Mouse (Mus musculus) testis, adult 2 months (tissue): ENCODE measurements around the gene H2-Oa.

Experiments used
- CTCF ChIP-seq: fragments of 200-500 bp; IDR thresholded peaks from 2 replicates; pipeline ENCODE4 v1.5.1; 2012; ENCODE audit warnings: low read depth, mild to moderate bottlenecking, inconsistent platforms, low read length, moderate library complexity; ENCODE audit not compliant: control insufficient read depth, insufficient read depth, insufficient replicate concordance
- POLR2A ChIP-seq: fragments of 200-500 bp; IDR thresholded peaks from 2 replicates; pipeline ENCODE4 v1.6.1; 2012; ENCODE audit warnings: low read depth, mild to moderate bottlenecking, inconsistent platforms, low read length, moderate library complexity; ENCODE audit not compliant: control insufficient read depth

DNA sequence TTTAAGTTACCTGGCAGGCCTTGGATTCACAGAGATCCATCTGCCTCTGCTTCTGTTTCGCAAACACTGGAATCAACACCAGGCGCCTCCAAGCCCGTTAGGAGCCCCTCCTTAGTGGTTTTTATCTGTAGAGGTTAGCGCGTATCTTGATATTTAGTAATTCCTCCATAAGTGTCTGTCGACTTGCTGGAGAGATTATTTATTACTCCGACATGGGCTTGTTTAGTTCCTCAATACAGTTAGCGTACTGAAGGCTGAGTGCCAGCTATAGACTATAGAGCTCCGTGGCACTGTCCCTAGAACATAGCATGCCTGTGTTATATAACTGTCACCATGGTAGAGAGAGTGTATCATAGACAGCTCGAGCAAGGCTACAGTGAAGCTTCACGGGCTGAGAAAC is 4.0 kb upstream of the H2-Oa start:
- no peak for TF ChIP-seq CTCF
- no peak for TF ChIP-seq POLR2A
